Mouse (Mus musculus) limb, embryonic 13.5 days (tissue): ENCODE measurements around the gene Agpat1. TPM values are rescaled to one million over a fixed set of nuclear protein-coding genes. Genes with fewer than 3 reads are reported as not detected.

ENCODE experiments used
- ATAC-seq: fragments of 200-750 bp; cut with Nextera tagmentation; 2 replicates; pipeline ENCODE4 v1.8.0; 2017; ENCODE audit warnings: low read depth, moderate number of reproducible peaks, moderate TSS enrichment; ENCODE audit not compliant: low FRiP score
- H3K27ac ChIP-seq: fragments of 300-500 bp; sonication (generic); 2 replicates; pipeline ENCODE4 v1.5.1; 2015; ENCODE audit warnings: inconsistent platforms, mild to moderate bottlenecking, moderate library complexity
- H3K27me3 ChIP-seq: fragments of 300-500 bp; sonication (generic); 2 replicates; pipeline ENCODE4 v1.6.1; 2015; ENCODE audit warnings: mild to moderate bottlenecking, inconsistent platforms
- H3K36me3 ChIP-seq: fragments of 300-500 bp; sonication (generic); 2 replicates; pipeline ENCODE4 v1.6.1; 2015; ENCODE audit warnings: inconsistent platforms, mild to moderate bottlenecking, moderate library complexity
- H3K4me1 ChIP-seq: fragments of 300-500 bp; sonication (generic); 2 replicates; pipeline ENCODE4 v1.6.1; 2015; ENCODE audit warnings: inconsistent platforms
- H3K4me2 ChIP-seq: fragments of 300-500 bp; sonication (generic); replicated peaks from 2 replicates; pipeline ENCODE4 v1.6.1; 2015; ENCODE audit warnings: inconsistent platforms, mild to moderate bottlenecking, moderate library complexity
- H3K4me3 ChIP-seq: fragments of 300-500 bp; sonication (generic); 2 replicates; pipeline ENCODE4 v1.5.1; 2015; ENCODE audit warnings: moderate library complexity, mild to moderate bottlenecking, inconsistent platforms
- H3K9ac ChIP-seq: fragments of 300-500 bp; sonication (generic); 2 replicates; pipeline ENCODE4 v1.6.1; 2015; ENCODE audit warnings: mild to moderate bottlenecking, inconsistent platforms
- H3K9me3 ChIP-seq: fragments of 300-500 bp; sonication (generic); 2 replicates; pipeline ENCODE4 v1.6.1; 2016; ENCODE audit warnings: inconsistent platforms
- WGBS: fragments of 180-500 bp; shearing (Covaris S2); methylation state at CpG from one replicate; pipeline ENCODE4 v1.1.7; 2015; 5-methylcytosine and 5-hydroxymethylcytosine counted together
- polyA plus RNA-seq: library from polyadenylated mRNA; unstranded; fragments of >200 nt; fragmentation: Nextera tagmentation; extraction: Ambion mirVana; gene quantifications from 2 replicates; pipeline ENCODE4 v1.2.1, GENCODE M21; 2015

The Agpat1 gene
- polyA plus RNA-seq, 1 experiment from 2014 or later, result 58.4 TPM

GRCm38 (mm10) chr17:34587423-34587811 is 16.6 kb upstream of the Agpat1 start:
- no peaks in the 10 kb centered on the region for H3K36me3 ChIP-seq
- no peaks in the 10 kb centered on the region for H3K27me3 ChIP-seq
- peak; percentile 86 for ATAC-seq
- peak overlapping the region; percentile 75 for H3K4me3 ChIP-seq
- no peaks in the 10 kb centered on the region for H3K9me3 ChIP-seq
- H3K4me2 ChIP-seq, result peak overlapping the region; percentile 98
- H3K27ac ChIP-seq, result peak overlapping the region; percentile 98
- H3K4me1 ChIP-seq, result peaks cover 49% of the 10 kb centered on the region
- peak overlapping the region; percentile 94 for H3K9ac ChIP-seq
- under 1% methylated on average over 48 of the region's 50 CpGs for WGBS

- Histone ChIP-seq H3K36me3 (no peaks in the 10 kb centered on the region), H3K9ac (peak overlapping the region; percentile 94), H3K4me3 (peak overlapping the region; percentile 75), H3K4me1 (peaks cover 49% of the 10 kb centered on the region), H3K9me3 (no peaks in the 10 kb centered on the region), H3K4me2 (peak overlapping the region; percentile 98), H3K27me3 (no peaks in the 10 kb centered on the region), H3K27ac (peak overlapping the region; percentile 98)
- WGBS, result 4% methylated on average over 19 of the region's 19 CpGs
- no peak for ATAC-seq
Observed at GRCm38 (mm10) chr17:34587814-34588213, 16.2 kb upstream of the Agpat1 start.

GRCm38 (mm10) chr17:34588767-34589166 is 15.3 kb upstream of the Agpat1 start:
- 37% methylated on average over 3 of the region's 3 CpGs for WGBS
- H3K4me2 ChIP-seq, result peak overlapping the region; percentile 98
- no peaks in the 10 kb centered on the region for H3K9me3 ChIP-seq
- peaks cover 55% of the 10 kb centered on the region for H3K4me1 ChIP-seq
- no peak overlapping the region for H3K9ac ChIP-seq
- H3K4me3 ChIP-seq, result no peak overlapping the region
- no peaks in the 10 kb centered on the region for H3K27me3 ChIP-seq
- peak overlapping the region; percentile 98; the same call in 1 of the 2 replicates for H3K27ac ChIP-seq
- ATAC-seq, result no peak
- H3K36me3 ChIP-seq, result no peaks in the 10 kb centered on the region

GRCm38 (mm10) chr17:34589206-34589605 is 14.9 kb upstream of the Agpat1 start:
- WGBS, result 31% methylated on average over 7 of the region's 7 CpGs
- no peak for ATAC-seq
- H3K4me2 ChIP-seq, result peak overlapping the region; percentile 98
- peak overlapping the region; percentile 78 for H3K27ac ChIP-seq
- H3K9ac ChIP-seq, result no peak overlapping the region
- H3K4me3 ChIP-seq, result no peak overlapping the region
- H3K27me3 ChIP-seq, result no peaks in the 10 kb centered on the region
- H3K4me1 ChIP-seq, result peaks cover 59% of the 10 kb centered on the region
- peaks cover 3% of the 10 kb centered on the region for H3K36me3 ChIP-seq
- H3K9me3 ChIP-seq, result no peaks in the 10 kb centered on the region

GRCm38 (mm10) chr17:34589681-34590101 is 14.4 kb upstream of the Agpat1 start, which contains the start of gene Gpsm3:
Gene Gpsm3, plus strand, starts transcription at chr17:34589806.
- H3K4me3 ChIP-seq, result peak within 1 kb of the TSS; percentile 91; the same call in 1 of the 2 replicates
- peaks cover 64% of the 10 kb centered on the region for H3K4me1 ChIP-seq
- peak within 1 kb of the TSS; percentile 98 for H3K27ac ChIP-seq
- no peaks in the 10 kb centered on the region for H3K9me3 ChIP-seq
- peak within 1 kb of the TSS; percentile 98 for H3K4me2 ChIP-seq
- no peak for ATAC-seq
- peaks cover 8% of the 10 kb centered on the region for H3K36me3 ChIP-seq
- WGBS, result 28% methylated on average over 7 of the region's 7 CpGs
- H3K9ac ChIP-seq, result no peak within 1 kb of the TSS
- H3K27me3 ChIP-seq, result no peaks in the 10 kb centered on the region

GRCm38 (mm10) chr17:34590154-34590987 is 13.7 kb upstream of the Agpat1 start:
- Histone ChIP-seq H3K27ac (peak overlapping the region; percentile 99; the same call in 1 of the 2 replicates), H3K4me2 (peak overlapping the region; percentile 98), H3K27me3 (no peaks in the 10 kb centered on the region), H3K4me3 (peak overlapping the region; percentile 91; the same call in 1 of the 2 replicates), H3K4me1 (peaks cover 71% of the 10 kb centered on the region), H3K9ac (0 out of 2 replicates have a peak overlapping the region, but pooled peaks have one; percentile 98), H3K36me3 (peaks cover 15% of the 10 kb centered on the region), H3K9me3 (no peaks in the 10 kb centered on the region)
- ATAC-seq, result no peak
- 73% methylated on average over 15 of the region's 15 CpGs for whole genome bisulfite sequencing

- H3K4me3 ChIP-seq, result peak within 1 kb of the TSS; percentile 91
- 7% methylated on average over 21 of the region's 21 CpGs for WGBS
- H3K27ac ChIP-seq, result peak within 1 kb of the TSS; percentile 99
- H3K27me3 ChIP-seq, result no peaks in the 10 kb centered on the region
- peaks cover 24% of the 10 kb centered on the region for H3K36me3 ChIP-seq
- peak within 1 kb of the TSS; percentile 98 for H3K4me2 ChIP-seq
- no peak for ATAC-seq
- no peaks in the 10 kb centered on the region for H3K9me3 ChIP-seq
- peaks cover 72% of the 10 kb centered on the region for H3K4me1 ChIP-seq
- peak within 1 kb of the TSS; percentile 98 for H3K9ac ChIP-seq
Observed at GRCm38 (mm10) chr17:34591029-34591993, 12.8 kb upstream of the Agpat1 start, which contains the start of gene Pbx2. Gene Pbx2, plus strand, starts transcription at chr17:34591266.

GRCm38 (mm10) chr17:34591994-34592375 is 12.1 kb upstream of the Agpat1 start:
- Histone ChIP-seq H3K9me3 (no peaks in the 10 kb centered on the region), H3K27me3 (no peaks in the 10 kb centered on the region), H3K4me2 (peak overlapping the region; percentile 98), H3K36me3 (peaks cover 29% of the 10 kb centered on the region), H3K4me1 (peaks cover 76% of the 10 kb centered on the region), H3K4me3 (peak overlapping the region; percentile 91), H3K27ac (peak overlapping the region; percentile 99), H3K9ac (peak overlapping the region; percentile 98)
- peak; percentile 42 for ATAC-seq
- 1% methylated on average over 24 of the region's 35 CpGs for WGBS

- Histone ChIP-seq H3K9ac (peak overlapping the region; percentile 98), H3K4me2 (peak overlapping the region; percentile 98), H3K4me3 (peak overlapping the region; percentile 91), H3K27me3 (no peaks in the 10 kb centered on the region), H3K4me1 (peaks cover 81% of the 10 kb centered on the region), H3K27ac (peak overlapping the region; percentile 99), H3K9me3 (no peaks in the 10 kb centered on the region), H3K36me3 (peaks cover 29% of the 10 kb centered on the region)
- WGBS, result under 1% methylated on average over 32 of the region's 32 CpGs
- peak; percentile 22; the same call in 1 of the 2 replicates for ATAC-seq
Observed at GRCm38 (mm10) chr17:34592581-34593549, 11.2 kb upstream of the Agpat1 start.

GRCm38 (mm10) chr17:34593752-34594525 is 10.1 kb upstream of the Agpat1 start:
- peak overlapping the region; percentile 91 for H3K4me3 ChIP-seq

More at GRCm38 (mm10) chr17:34593752-34594525, 10.1 kb upstream of the Agpat1 start:
- Histone ChIP-seq H3K4me2 (peak overlapping the region; percentile 98), H3K27ac (peak overlapping the region; percentile 99; the same call in 1 of the 2 replicates), H3K27me3 (no peaks in the 10 kb centered on the region), H3K9me3 (no peaks in the 10 kb centered on the region), H3K9ac (peak overlapping the region; percentile 98), H3K4me1 (peaks cover 76% of the 10 kb centered on the region), H3K36me3 (peaks cover 29% of the 10 kb centered on the region)
- ATAC-seq, result no peak; the same call in 1 of the 2 replicates
- 50% methylated on average over 34 of the region's 34 CpGs for WGBS
